Mouse (Mus musculus): ENCODE results near the gene Rpl36al. TPM values are rescaled to one million over a fixed set of nuclear protein-coding genes. Genes with fewer than 3 reads are reported as not detected.
A peak's percentile ranks its signal among the peaks of the same experiment; 100 is the strongest.

The Rpl36al gene
- polyA plus RNA-seq, 1 experiment from 2014 or later, result 543 TPM

GRCm38 (mm10) chr12:69207926-69208325 lies 24.0 kb upstream of the Rpl36al start:
- H3K36me3 ChIP-seq (replicated peaks; ENCODE audit: insufficient read depth, low read length), result peaks cover 28% of the 10 kb centered on the region
- WGBS (ENCODE audit: insufficient replicate concordance), result 97% methylated on average over 7 of the region's 7 CpGs

GRCm38 (mm10) chr12:69207396-69207795 lies 23.5 kb upstream of the Rpl36al start:
- no peak for DNase-seq
- Histone ChIP-seq H3K4me3 (ENCODE audit: low read depth, low read length) (no peak overlapping the region), H3K4me1 (ENCODE audit: insufficient read depth) (no peaks in the 10 kb centered on the region), H3K27me3 (ENCODE audit: insufficient read depth, low read length) (no peaks in the 10 kb centered on the region), H3K9me3 (ENCODE audit: low read length) (no peaks in the 10 kb centered on the region), H3K4me2 (ENCODE audit: low read depth, low read length) (no peak overlapping the region), H3K27ac (ENCODE audit: low read depth) (no peak overlapping the region), H3K9ac (replicated peaks) (no peak overlapping the region), H3K36me3 (replicated peaks; ENCODE audit: insufficient read depth, low read length) (peaks cover 30% of the 10 kb centered on the region)
- WGBS (ENCODE audit: insufficient replicate concordance), result 83% methylated on average over 8 of the region's 8 CpGs
- TF ChIP-seq EP300 (IDR thresholded peaks at IDR 0.05; ENCODE audit: low read depth), result no peak
- no peak for TF ChIP-seq CTCF (IDR thresholded peaks at IDR 0.05; ENCODE audit: low read depth)
- ATAC-seq, result no peak

More at GRCm38 (mm10) chr12:69207926-69208325, 24.0 kb upstream of the Rpl36al start:
- Histone ChIP-seq H3K4me1 (ENCODE audit: insufficient read depth) (no peaks in the 10 kb centered on the region), H3K4me2 (ENCODE audit: low read depth, low read length) (no peak overlapping the region), H3K27me3 (ENCODE audit: insufficient read depth, low read length) (no peaks in the 10 kb centered on the region), H3K9ac (replicated peaks) (no peak overlapping the region), H3K4me3 (ENCODE audit: low read depth, low read length) (no peak overlapping the region), H3K27ac (ENCODE audit: low read depth) (no peak overlapping the region), H3K9me3 (ENCODE audit: low read length) (no peaks in the 10 kb centered on the region)
- no peak for TF ChIP-seq EP300 (IDR thresholded peaks at IDR 0.05; ENCODE audit: low read depth)
- no peak for TF ChIP-seq CTCF (IDR thresholded peaks at IDR 0.05; ENCODE audit: low read depth)
- no peak for ATAC-seq
- no peak for DNase-seq

GRCm38 (mm10) chr12:69204052-69204833 lies 20.4 kb upstream of the Rpl36al start, which contains the start of gene Gm49384:
Gm49384 (minus strand) TSS chr12:69204267.
- Histone ChIP-seq H3K4me1 (ENCODE audit: insufficient read depth) (no peaks in the 10 kb centered on the region), H3K36me3 (replicated peaks; ENCODE audit: insufficient read depth, low read length) (peaks cover 39% of the 10 kb centered on the region), H3K9me3 (ENCODE audit: low read length) (no peaks in the 10 kb centered on the region), H3K27me3 (ENCODE audit: insufficient read depth, low read length) (no peaks in the 10 kb centered on the region), H3K27ac (ENCODE audit: low read depth) (no peak within 1 kb of the TSS), H3K9ac (replicated peaks) (no peak within 1 kb of the TSS), H3K4me3 (ENCODE audit: low read depth, low read length) (no peak within 1 kb of the TSS), H3K4me2 (ENCODE audit: low read depth, low read length) (no peak within 1 kb of the TSS)
- DNase-seq, result no peak
- TF ChIP-seq EP300 (IDR thresholded peaks at IDR 0.05; ENCODE audit: low read depth) (no peak), CTCF (IDR thresholded peaks at IDR 0.05; ENCODE audit: low read depth) (no peak)
- 84% methylated on average over 16 of the region's 16 CpGs for WGBS (ENCODE audit: insufficient replicate concordance)
- ATAC-seq, result no peak

- no peak overlapping the region for H3K27ac ChIP-seq (ENCODE audit: low read depth)
- H3K9ac ChIP-seq (replicated peaks), result no peak overlapping the region
- no peak for ATAC-seq
- TF ChIP-seq EP300 (IDR thresholded peaks at IDR 0.05; ENCODE audit: low read depth) (no peak), CTCF (IDR thresholded peaks at IDR 0.05; ENCODE audit: low read depth) (no peak)
- H3K36me3 ChIP-seq (replicated peaks; ENCODE audit: insufficient read depth, low read length), result peaks cover 31% of the 10 kb centered on the region
- peaks cover 17% of the 10 kb centered on the region for H3K4me1 ChIP-seq (ENCODE audit: insufficient read depth)
- no peak overlapping the region; the same call in 1 of the 2 replicates for H3K4me3 ChIP-seq (ENCODE audit: low read depth, low read length)
- H3K9me3 ChIP-seq (ENCODE audit: low read length), result no peaks in the 10 kb centered on the region
- H3K4me2 ChIP-seq (ENCODE audit: low read depth, low read length), result peak overlapping the region; percentile 97
- no peak for DNase-seq
- no peaks in the 10 kb centered on the region for H3K27me3 ChIP-seq (ENCODE audit: insufficient read depth, low read length)
These were observed 15.1 kb upstream of the Rpl36al start for GRCm38 (mm10) chr12:69198985-69199384.

- TF ChIP-seq CTCF (IDR thresholded peaks at IDR 0.05; ENCODE audit: low read depth) (no peak), EP300 (IDR thresholded peaks at IDR 0.05; ENCODE audit: low read depth) (no peak)
- Histone ChIP-seq H3K9ac (replicated peaks) (peak within 1 kb of the TSS; percentile 93), H3K4me1 (ENCODE audit: insufficient read depth) (peaks cover 17% of the 10 kb centered on the region), H3K27ac (ENCODE audit: low read depth) (peak within 1 kb of the TSS; percentile 92), H3K4me2 (ENCODE audit: low read depth, low read length) (peak within 1 kb of the TSS; percentile 97), H3K4me3 (ENCODE audit: low read depth, low read length) (peak within 1 kb of the TSS; percentile 99), H3K9me3 (ENCODE audit: low read length) (no peaks in the 10 kb centered on the region), H3K36me3 (replicated peaks; ENCODE audit: insufficient read depth, low read length) (peaks cover 26% of the 10 kb centered on the region), H3K27me3 (ENCODE audit: insufficient read depth, low read length) (no peaks in the 10 kb centered on the region)
- DNase-seq, result peak; percentile 81
- WGBS (ENCODE audit: insufficient replicate concordance), result 3% methylated on average over 18 of the region's 18 CpGs
- ATAC-seq, result peak; percentile 50
These were observed 14.3 kb upstream of the Rpl36al start, which contains the start of gene Dnaaf2 for GRCm38 (mm10) chr12:69198164-69198535. Dnaaf2 (minus strand) TSS chr12:69198429.

GRCm38 (mm10) chr12:69197378-69198163 lies 13.7 kb upstream of the Rpl36al start:
- Histone ChIP-seq H3K36me3 (replicated peaks; ENCODE audit: insufficient read depth, low read length) (peaks cover 21% of the 10 kb centered on the region), H3K4me1 (ENCODE audit: insufficient read depth) (peaks cover 17% of the 10 kb centered on the region), H3K27me3 (ENCODE audit: insufficient read depth, low read length) (no peaks in the 10 kb centered on the region), H3K27ac (ENCODE audit: low read depth) (peak overlapping the region; percentile 92), H3K9ac (replicated peaks) (peak overlapping the region; percentile 93), H3K9me3 (ENCODE audit: low read length) (no peaks in the 10 kb centered on the region), H3K4me3 (ENCODE audit: low read depth, low read length) (peak overlapping the region; percentile 99), H3K4me2 (ENCODE audit: low read depth, low read length) (peak overlapping the region; percentile 97)
- DNase-seq, result peak; percentile 78
- no peak for TF ChIP-seq EP300 (IDR thresholded peaks at IDR 0.05; ENCODE audit: low read depth)
- under 1% methylated on average over 77 of the region's 94 CpGs for WGBS (ENCODE audit: insufficient replicate concordance)
- ATAC-seq, result peak; percentile 83
